Mouse (Mus musculus): ENCODE data around the gene Ergic1. TPM values are rescaled to one million over a fixed set of nuclear protein-coding genes. Genes with fewer than 3 reads are reported as not detected.

Ergic1 gene
- polyA plus RNA-seq, 1 experiment from 2014 or later = 135 TPM

DNA sequence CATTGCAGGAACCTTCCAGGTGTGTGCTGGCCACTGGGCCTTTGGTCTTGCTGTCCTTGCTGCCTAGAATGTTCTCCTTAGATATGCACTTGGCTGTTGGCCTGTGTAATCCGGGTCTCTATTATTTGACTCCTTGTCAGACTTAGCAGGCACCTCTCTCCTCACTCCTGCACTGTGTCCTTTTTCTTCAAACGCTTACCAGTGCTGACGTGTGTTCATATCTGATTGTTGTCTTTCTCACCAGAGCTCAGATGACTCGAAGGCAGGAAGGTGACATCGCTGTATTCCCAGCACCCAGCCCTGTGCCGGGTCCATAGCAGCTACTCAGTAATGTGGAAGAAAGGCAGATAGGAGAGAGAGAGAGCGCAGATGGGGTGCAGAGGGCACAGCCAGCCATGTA, 33.7 kb downstream of the Ergic1 start:
- ATAC-seq (replicated peaks; ENCODE audit: low FRiP score, low TSS enrichment, low read depth) (no peak), DNase-seq (ENCODE audit: low spot score) (no peak)
- Histone ChIP-seq H3K4me3 (ENCODE audit: low read depth, low read length) (no peak overlapping the region), H3K4me2 (ENCODE audit: low read length) (no peak overlapping the region), H3K9ac (ENCODE audit: low read length) (no peak overlapping the region), H3K4me1 (replicated peaks; ENCODE audit: control insufficient read depth, insufficient read depth, low read length) (peaks cover 19% of the 10 kb centered on the region), H3K27ac (ENCODE audit: low read depth) (peak overlapping the region; percentile 39; the same call in 1 of the 2 replicates), H3K36me3 (ENCODE audit: control insufficient read depth, insufficient read depth, low read length) (peaks cover 6% of the 10 kb centered on the region), H3K9me3 (ENCODE audit: control insufficient read depth, low read length) (no peaks in the 10 kb centered on the region), H3K27me3 (replicated peaks; ENCODE audit: control insufficient read depth, insufficient read depth, low read length) (no peaks in the 10 kb centered on the region)
- WGBS = 74% methylated on average over 7 of the region's 7 CpGs

DNA sequence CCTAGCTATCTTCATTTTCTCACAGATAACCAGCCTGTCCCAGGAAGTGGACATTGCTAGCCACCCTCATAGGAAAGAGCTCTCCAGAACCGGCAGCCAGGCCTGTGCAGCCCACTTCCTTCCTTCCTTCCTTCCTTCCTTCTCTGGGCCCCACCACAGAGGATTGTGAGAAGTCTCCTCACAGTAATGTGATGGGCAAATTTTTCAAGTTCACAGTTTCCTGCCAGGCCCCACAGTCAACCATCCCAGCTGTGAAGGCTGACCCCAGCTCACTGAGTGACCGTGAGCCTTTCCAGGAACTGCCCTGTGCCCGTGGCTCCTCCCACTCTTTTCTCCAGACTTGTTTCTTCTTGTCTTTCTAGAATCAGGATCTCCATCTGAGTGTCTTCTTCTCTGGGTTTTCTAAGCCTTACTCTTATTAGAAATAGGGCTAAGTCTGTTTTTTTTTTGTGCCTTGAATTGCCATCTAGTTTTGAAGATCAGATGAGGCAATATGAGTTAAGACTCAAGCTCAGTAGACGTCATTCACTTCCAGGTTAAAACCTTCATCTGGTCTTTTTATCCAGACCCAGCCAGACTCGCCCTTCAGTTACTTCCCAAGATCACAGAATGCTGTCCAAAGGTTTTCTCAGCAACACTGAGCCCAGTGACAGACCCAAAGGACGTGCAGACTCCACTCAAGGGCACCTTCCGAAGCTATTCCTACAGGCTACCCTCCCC, 34.3 kb downstream of the Ergic1 start:
- no peak overlapping the region for H3K4me3 ChIP-seq (ENCODE audit: low read depth, low read length)
- H3K9me3 ChIP-seq (ENCODE audit: control insufficient read depth, low read length) = no peaks in the 10 kb centered on the region
- WGBS = 57% methylated on average over 7 of the region's 7 CpGs
- H3K4me1 ChIP-seq (replicated peaks; ENCODE audit: control insufficient read depth, insufficient read depth, low read length) = peaks cover 19% of the 10 kb centered on the region
- H3K9ac ChIP-seq (ENCODE audit: low read length) = no peak overlapping the region
- H3K4me2 ChIP-seq (ENCODE audit: low read length) = no peak overlapping the region
- no peak for ATAC-seq (replicated peaks; ENCODE audit: low FRiP score, low TSS enrichment, low read depth)
- DNase-seq (ENCODE audit: low spot score) = no peak
- H3K27me3 ChIP-seq (replicated peaks; ENCODE audit: control insufficient read depth, insufficient read depth, low read length) = no peaks in the 10 kb centered on the region
- peaks cover 6% of the 10 kb centered on the region for H3K36me3 ChIP-seq (ENCODE audit: control insufficient read depth, insufficient read depth, low read length)
- peak overlapping the region; percentile 39 for H3K27ac ChIP-seq (ENCODE audit: low read depth)

DNA sequence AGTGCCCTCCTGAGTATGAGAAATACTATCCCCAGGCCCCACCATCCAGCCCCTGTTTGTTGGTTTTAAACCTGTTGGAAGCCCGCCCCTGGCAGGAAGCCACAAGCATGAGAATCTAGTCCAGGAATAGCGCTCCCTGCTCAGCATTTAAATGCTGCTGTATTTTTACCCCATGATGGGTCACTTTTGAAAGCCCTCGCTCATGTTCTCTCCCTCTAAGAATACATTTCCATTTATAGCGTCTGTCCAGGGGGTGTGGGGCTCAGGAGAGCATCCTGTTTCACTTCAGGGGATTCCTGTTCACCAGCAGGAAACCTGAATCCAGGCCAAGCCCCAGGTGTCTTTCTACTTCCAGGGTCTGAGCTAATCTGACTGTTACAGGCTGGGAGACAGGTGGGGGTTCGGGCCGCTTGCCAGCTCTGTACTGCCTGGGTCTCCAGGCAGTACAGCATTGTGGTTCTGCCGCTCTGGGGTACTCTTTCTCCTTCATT, 34.9 kb downstream of the Ergic1 start:
- 65% methylated on average over 7 of the region's 7 CpGs for WGBS
- peaks cover 23% of the 10 kb centered on the region for H3K4me1 ChIP-seq (replicated peaks; ENCODE audit: control insufficient read depth, insufficient read depth, low read length)
- ATAC-seq (replicated peaks; ENCODE audit: low FRiP score, low TSS enrichment, low read depth) (no peak), DNase-seq (ENCODE audit: low spot score) (no peak)
- H3K27me3 ChIP-seq (replicated peaks; ENCODE audit: control insufficient read depth, insufficient read depth, low read length) = no peaks in the 10 kb centered on the region
- no peaks in the 10 kb centered on the region for H3K9me3 ChIP-seq (ENCODE audit: control insufficient read depth, low read length)
- no peak overlapping the region for H3K9ac ChIP-seq (ENCODE audit: low read length)
- peak overlapping the region; percentile 44 for H3K27ac ChIP-seq (ENCODE audit: low read depth)
- peaks cover 6% of the 10 kb centered on the region for H3K36me3 ChIP-seq (ENCODE audit: control insufficient read depth, insufficient read depth, low read length)
- H3K4me3 ChIP-seq (ENCODE audit: low read depth, low read length) = no peak overlapping the region
- no peak overlapping the region for H3K4me2 ChIP-seq (ENCODE audit: low read length)

DNA sequence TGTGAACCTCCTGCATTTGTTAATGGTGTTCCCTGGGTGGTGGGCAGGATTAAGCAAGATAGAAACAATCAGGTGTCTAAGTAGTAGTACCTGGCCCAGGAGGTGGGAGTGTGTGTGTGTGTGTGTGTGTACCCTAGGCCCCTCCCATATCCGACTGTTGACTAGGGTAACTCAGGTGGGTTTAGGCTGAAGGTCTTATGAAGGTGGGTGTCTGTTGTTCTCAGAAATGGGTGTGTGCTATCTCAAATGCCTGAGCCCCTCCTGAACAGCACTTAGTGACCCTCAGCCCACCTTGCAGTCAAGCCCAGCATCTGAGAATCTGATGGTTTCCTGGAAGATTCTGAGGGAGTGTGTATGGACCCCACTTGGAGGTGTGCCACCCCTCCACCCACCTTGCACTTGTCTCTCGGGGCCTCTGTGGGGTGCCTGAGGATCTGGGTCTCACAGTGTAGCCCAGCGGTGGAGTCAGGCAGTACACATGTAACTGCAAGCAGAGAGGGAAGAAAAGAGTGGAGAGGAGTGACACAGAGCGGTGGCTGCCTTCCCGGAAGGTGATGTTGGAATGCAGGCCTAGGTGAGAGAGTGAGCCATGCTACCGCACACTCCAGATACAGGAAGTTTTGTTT, 35.7 kb downstream of the Ergic1 start:
- H3K27ac ChIP-seq (ENCODE audit: low read depth) = no peak overlapping the region
- 83% methylated on average over 6 of the region's 6 CpGs for WGBS
- ATAC-seq (replicated peaks; ENCODE audit: low FRiP score, low TSS enrichment, low read depth) (no peak), DNase-seq (ENCODE audit: low spot score) (no peak)
- peaks cover 25% of the 10 kb centered on the region for H3K4me1 ChIP-seq (replicated peaks; ENCODE audit: control insufficient read depth, insufficient read depth, low read length)
- H3K36me3 ChIP-seq (ENCODE audit: control insufficient read depth, insufficient read depth, low read length) = peaks cover 6% of the 10 kb centered on the region
- H3K9ac ChIP-seq (ENCODE audit: low read length) = no peak overlapping the region
- no peaks in the 10 kb centered on the region for H3K27me3 ChIP-seq (replicated peaks; ENCODE audit: control insufficient read depth, insufficient read depth, low read length)
- H3K4me2 ChIP-seq (ENCODE audit: low read length) = no peak overlapping the region
- H3K4me3 ChIP-seq (ENCODE audit: low read depth, low read length) = no peak overlapping the region
- H3K9me3 ChIP-seq (ENCODE audit: control insufficient read depth, low read length) = no peaks in the 10 kb centered on the region

DNA sequence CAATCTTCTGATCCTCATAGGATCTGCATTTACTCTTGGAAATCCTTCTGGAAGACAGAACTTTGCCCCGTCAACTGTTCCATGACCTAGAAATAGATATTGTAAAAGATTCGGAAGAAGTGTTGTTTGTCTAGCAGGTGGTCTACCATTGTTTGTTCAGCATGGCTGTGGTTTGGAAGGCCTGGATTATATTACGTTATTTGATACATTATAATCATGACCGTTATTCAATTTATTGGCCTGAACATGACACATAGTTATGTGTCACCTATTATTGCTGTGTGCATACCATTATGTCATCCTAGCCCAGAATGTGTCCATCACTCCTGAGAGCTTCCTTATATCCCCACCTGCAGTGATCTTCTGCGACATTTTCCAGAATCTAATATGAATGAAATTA, 37.6 kb downstream of the Ergic1 start:
- Histone ChIP-seq H3K4me1 (replicated peaks; ENCODE audit: control insufficient read depth, insufficient read depth, low read length) (peaks cover 28% of the 10 kb centered on the region), H3K27ac (ENCODE audit: low read depth) (no peak overlapping the region), H3K4me2 (ENCODE audit: low read length) (no peak overlapping the region), H3K9ac (ENCODE audit: low read length) (no peak overlapping the region), H3K36me3 (ENCODE audit: control insufficient read depth, insufficient read depth, low read length) (no peaks in the 10 kb centered on the region; the same call in 1 of the 2 replicates), H3K4me3 (ENCODE audit: low read depth, low read length) (no peak overlapping the region), H3K9me3 (ENCODE audit: control insufficient read depth, low read length) (no peaks in the 10 kb centered on the region), H3K27me3 (replicated peaks; ENCODE audit: control insufficient read depth, insufficient read depth, low read length) (no peaks in the 10 kb centered on the region)
- DNase-seq (ENCODE audit: low spot score) (no peak), ATAC-seq (replicated peaks; ENCODE audit: low FRiP score, low TSS enrichment, low read depth) (no peak)
- WGBS = 94% methylated on average over 5 of the region's 5 CpGs

DNA sequence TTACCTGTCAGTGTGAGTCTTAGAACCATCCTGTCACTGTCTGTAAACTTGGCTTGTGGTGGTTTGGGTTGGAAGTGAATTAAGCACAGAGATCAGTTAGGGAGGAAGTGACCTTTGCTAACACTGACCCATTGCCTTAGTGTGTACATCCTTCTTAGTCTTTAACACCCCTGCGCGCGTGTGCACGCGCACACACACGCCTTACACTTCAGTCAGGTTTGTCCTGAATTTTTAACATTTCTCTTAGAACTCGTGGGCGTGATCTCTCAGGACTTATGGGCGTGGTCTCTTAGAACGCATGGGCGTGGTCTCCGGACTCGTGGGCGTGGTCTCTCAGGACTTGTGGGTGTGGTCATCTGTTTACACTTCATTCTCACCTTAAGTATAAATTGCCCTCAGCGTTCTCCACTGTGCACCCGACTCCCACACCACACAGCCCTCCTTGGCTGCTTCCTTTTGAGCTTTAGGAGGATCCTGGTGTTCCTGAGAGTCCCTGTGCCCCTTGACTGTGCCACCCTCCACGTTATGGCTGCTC, 39.7 kb downstream of the Ergic1 start:
- no peak overlapping the region for H3K9ac ChIP-seq (ENCODE audit: low read length)
- H3K36me3 ChIP-seq (ENCODE audit: control insufficient read depth, insufficient read depth, low read length) = peaks cover 4% of the 10 kb centered on the region

DNA sequence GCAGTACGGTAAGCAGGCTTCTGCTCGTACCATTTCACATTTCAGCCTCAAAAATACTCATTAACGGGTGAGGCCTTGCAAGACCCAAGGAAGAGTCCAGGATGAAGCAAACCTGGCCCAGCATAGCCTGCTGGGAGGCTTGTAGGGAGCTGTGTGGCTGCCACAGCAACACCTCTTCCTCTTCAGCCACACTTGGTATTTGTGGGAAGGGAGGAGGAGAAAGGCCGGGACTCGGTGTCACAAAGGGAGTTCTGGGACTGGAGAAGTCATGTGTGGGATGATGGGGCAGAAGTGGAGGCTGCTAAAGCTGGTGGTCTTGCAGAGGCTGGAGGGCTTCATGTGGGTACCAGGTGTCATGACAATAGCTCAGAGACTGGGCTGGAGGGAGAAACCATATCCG, 40.2 kb downstream of the Ergic1 start:
- DNase-seq (ENCODE audit: low spot score) = no peak
- WGBS = 75% methylated on average over 6 of the region's 6 CpGs
- H3K4me3 ChIP-seq (ENCODE audit: low read depth, low read length) = no peak overlapping the region

More for the DNA sequence above, 39.7 kb downstream of the Ergic1 start:
- WGBS = 58% methylated on average over 17 of the region's 17 CpGs
- ATAC-seq (replicated peaks; ENCODE audit: low FRiP score, low TSS enrichment, low read depth) (no peak), DNase-seq (ENCODE audit: low spot score) (no peak)
- no peak overlapping the region for H3K4me3 ChIP-seq (ENCODE audit: low read depth, low read length)
- peaks cover 15% of the 10 kb centered on the region; the same call in 1 of the 2 replicates for H3K4me1 ChIP-seq (replicated peaks; ENCODE audit: control insufficient read depth, insufficient read depth, low read length)
- H3K4me2 ChIP-seq (ENCODE audit: low read length) = no peak overlapping the region
- no peaks in the 10 kb centered on the region for H3K27me3 ChIP-seq (replicated peaks; ENCODE audit: control insufficient read depth, insufficient read depth, low read length)
- no peak overlapping the region for H3K27ac ChIP-seq (ENCODE audit: low read depth)
- H3K9me3 ChIP-seq (ENCODE audit: control insufficient read depth, low read length) = no peaks in the 10 kb centered on the region

DNA sequence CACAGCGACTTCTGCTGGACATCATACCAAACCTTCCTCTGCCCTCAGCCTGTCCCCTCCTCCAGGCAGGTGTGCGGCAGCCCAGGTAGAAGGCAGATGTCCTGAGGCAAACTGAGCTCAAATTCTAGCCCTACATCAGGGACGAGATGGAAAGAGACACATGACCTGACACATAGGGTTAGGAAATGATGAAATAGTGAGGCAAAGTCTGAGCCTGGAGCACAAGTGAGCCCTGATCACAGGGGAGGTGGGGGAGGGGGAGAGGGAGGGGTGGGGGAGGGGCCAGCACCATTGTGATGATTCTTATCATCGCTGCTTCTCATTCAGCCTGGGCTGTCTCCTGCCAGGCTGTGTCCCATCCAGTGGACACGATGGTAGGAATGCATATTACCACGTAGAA, 40.6 kb downstream of the Ergic1 start:
- Histone ChIP-seq H3K4me2 (ENCODE audit: low read length) (no peak overlapping the region), H3K9me3 (ENCODE audit: control insufficient read depth, low read length) (no peaks in the 10 kb centered on the region), H3K27me3 (replicated peaks; ENCODE audit: control insufficient read depth, insufficient read depth, low read length) (no peaks in the 10 kb centered on the region), H3K27ac (ENCODE audit: low read depth) (no peak overlapping the region), H3K36me3 (ENCODE audit: control insufficient read depth, insufficient read depth, low read length) (peaks cover 9% of the 10 kb centered on the region), H3K4me1 (replicated peaks; ENCODE audit: control insufficient read depth, insufficient read depth, low read length) (peaks cover 9% of the 10 kb centered on the region; the same call in 1 of the 2 replicates), H3K9ac (ENCODE audit: low read length) (no peak overlapping the region), H3K4me3 (ENCODE audit: low read depth, low read length) (no peak overlapping the region)
- no peak for DNase-seq (ENCODE audit: low spot score)
- no peak for ATAC-seq (replicated peaks; ENCODE audit: low FRiP score, low TSS enrichment, low read depth)
- 56% methylated on average over 6 of the region's 6 CpGs for WGBS

More for the DNA sequence above, 40.2 kb downstream of the Ergic1 start:
- Histone ChIP-seq H3K36me3 (ENCODE audit: control insufficient read depth, insufficient read depth, low read length) (peaks cover 4% of the 10 kb centered on the region), H3K9ac (ENCODE audit: low read length) (no peak overlapping the region), H3K4me1 (replicated peaks; ENCODE audit: control insufficient read depth, insufficient read depth, low read length) (peaks cover 12% of the 10 kb centered on the region; the same call in 1 of the 2 replicates), H3K27ac (ENCODE audit: low read depth) (no peak overlapping the region), H3K9me3 (ENCODE audit: control insufficient read depth, low read length) (no peaks in the 10 kb centered on the region), H3K27me3 (replicated peaks; ENCODE audit: control insufficient read depth, insufficient read depth, low read length) (no peaks in the 10 kb centered on the region), H3K4me2 (ENCODE audit: low read length) (no peak overlapping the region)
- no peak for ATAC-seq (replicated peaks; ENCODE audit: low FRiP score, low TSS enrichment, low read depth)
